Mouse (Mus musculus) cerebellum, adult 2 months (tissue): ENCODE results near the gene Gjd3. TPM values are rescaled to one million over a fixed set of nuclear protein-coding genes. Genes with fewer than 3 reads are reported as not detected.

Experiments used
- DNase-seq, 2 experiments: peaks; one replicate each; pipeline ENCODE4 v3.0.0; 2021
- H3K27ac ChIP-seq: fragments of 200-500 bp; 2 replicates; pipeline ENCODE4 v1.5.1; 2012; ENCODE audit warnings: low read length, control low read depth, inconsistent platforms; ENCODE audit not compliant: insufficient read depth
- H3K27me3 ChIP-seq: fragments of 200-500 bp; 2 replicates; pipeline ENCODE4 v1.6.1; 2012; ENCODE audit warnings: inconsistent platforms, mild to moderate bottlenecking, low read length, moderate library complexity; ENCODE audit not compliant: control insufficient read depth, insufficient read depth
- H3K4me1 ChIP-seq: fragments of 200-500 bp; 2 replicates; pipeline ENCODE4 v1.6.1; 2011; ENCODE audit warnings: low read length; ENCODE audit not compliant: control insufficient read depth, insufficient read depth
- H3K4me3 ChIP-seq: fragments of 200-500 bp; replicated peaks from 2 replicates; pipeline ENCODE3; 2011; ENCODE audit warnings: mild to moderate bottlenecking, low read depth, low read length, control low read depth; ENCODE audit not compliant: insufficient read depth
- CTCF ChIP-seq: fragments of 200-500 bp; IDR thresholded peaks from 2 replicates; pipeline ENCODE4 v1.5.1; 2011; ENCODE audit warnings: low read depth, mild to moderate bottlenecking, control low read depth, low read length, moderate library complexity, borderline replicate concordance; ENCODE audit not compliant: insufficient read depth
- POLR2A ChIP-seq: fragments of 200-500 bp; IDR thresholded peaks from 2 replicates; pipeline ENCODE4 v1.6.1; 2011; ENCODE audit warnings: low read length, control low read depth, borderline replicate concordance; ENCODE audit not compliant: insufficient read depth
- WGBS: fragments of 180-500 bp; shearing (Covaris S2); methylation state at CpG from one replicate; pipeline ENCODE4 v1.1.7; 2018; 5-methylcytosine and 5-hydroxymethylcytosine counted together
- polyA plus RNA-seq: library from polyadenylated mRNA; depleted of rRNA; stranded (reverse); fragments of >200 nt; gene quantifications from 2 replicates; pipeline ENCODE4 v1.2.3, GENCODE M21; 2012

Gjd3 gene
- polyA plus RNA-seq, 1 experiment: 2.1 TPM

DNA sequence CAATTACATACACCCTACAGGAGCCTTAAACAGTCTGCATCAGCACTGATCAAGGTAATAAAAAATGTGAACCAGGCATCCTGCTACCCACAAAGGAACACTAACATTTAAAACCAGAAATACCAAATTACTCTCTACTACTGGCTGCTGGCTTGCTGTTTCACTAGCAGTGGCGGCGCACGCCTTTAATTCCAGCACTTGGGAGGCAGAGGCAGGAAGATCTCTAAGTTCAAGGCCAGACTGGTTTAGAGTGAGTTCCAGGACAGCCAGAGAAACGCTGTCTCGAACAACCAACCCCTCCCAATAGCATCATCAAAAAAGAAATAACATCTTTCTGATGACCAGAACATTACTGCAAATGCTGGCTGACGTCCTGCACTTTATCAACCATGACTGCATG, 37.0 kb upstream of the Gjd3 start:
- Histone ChIP-seq H3K4me1 (no peaks in the 10 kb centered on the region), H3K27me3 (no peaks in the 10 kb centered on the region), H3K4me3 (no peak overlapping the region), H3K27ac (no peak overlapping the region)
- WGBS: 92% methylated on average over 6 of the region's 6 CpGs
- DNase-seq: no peak
- TF ChIP-seq POLR2A (no peak), CTCF (no peak)

DNA sequence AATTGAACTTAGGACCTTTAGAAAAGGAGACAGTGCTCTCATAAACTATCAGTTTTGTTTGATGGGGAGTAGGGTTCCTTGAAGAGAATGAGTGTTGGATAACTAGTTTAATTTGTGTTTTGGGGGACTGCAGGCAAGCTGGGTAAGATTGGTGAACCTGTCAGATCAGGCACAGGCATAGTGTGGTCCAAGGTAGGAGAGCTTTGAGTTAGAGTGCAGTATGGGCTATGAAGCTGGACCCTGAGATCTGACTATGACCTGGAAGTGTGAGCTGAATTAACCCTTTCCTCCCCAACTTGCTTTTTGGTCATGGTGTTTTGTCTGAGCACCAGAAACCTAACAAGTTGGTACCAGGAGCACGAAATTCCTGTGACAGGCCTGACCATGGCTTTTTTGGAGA, 31.0 kb upstream of the Gjd3 start:
- TF ChIP-seq CTCF: no peak
- no peak for TF ChIP-seq POLR2A
- Histone ChIP-seq H3K4me1 (no peaks in the 10 kb centered on the region), H3K27ac (no peak overlapping the region), H3K27me3 (no peaks in the 10 kb centered on the region), H3K4me3 (no peak overlapping the region)
- no peak for DNase-seq
- WGBS: 95% methylated on average over 1 of the region's 1 CpGs

GRCm38 (mm10) chr11:99010706-99011105, 27.9 kb upstream of the Gjd3 start:
- no peak for DNase-seq
- WGBS: 95% methylated on average over 5 of the region's 5 CpGs
- no peak overlapping the region for H3K4me3 ChIP-seq
- H3K27me3 ChIP-seq: no peaks in the 10 kb centered on the region
- H3K4me1 ChIP-seq: no peaks in the 10 kb centered on the region
- H3K27ac ChIP-seq: no peak overlapping the region
- TF ChIP-seq POLR2A (no peak), CTCF (no peak)

DNA sequence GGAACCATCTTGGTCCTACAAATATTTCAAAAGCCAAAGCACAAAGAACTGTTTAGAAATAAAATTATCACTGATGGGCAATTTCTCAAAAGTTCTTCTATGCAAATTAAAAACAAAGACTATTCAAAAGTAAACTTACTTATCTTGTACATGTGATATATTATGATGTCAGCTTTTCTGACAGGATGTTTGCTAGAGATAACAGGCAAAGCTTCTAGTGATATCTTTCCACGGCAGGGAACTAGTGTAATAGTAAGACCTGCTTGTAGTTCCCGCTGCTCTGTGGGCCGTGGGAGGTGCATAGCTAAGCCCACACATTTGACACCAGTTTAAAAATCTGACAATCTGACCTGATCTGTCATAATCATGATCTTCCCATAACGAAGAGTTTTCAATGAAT, 27.3 kb upstream of the Gjd3 start:
- H3K27ac ChIP-seq: no peak overlapping the region
- WGBS: 88% methylated on average over 4 of the region's 4 CpGs

DNA sequence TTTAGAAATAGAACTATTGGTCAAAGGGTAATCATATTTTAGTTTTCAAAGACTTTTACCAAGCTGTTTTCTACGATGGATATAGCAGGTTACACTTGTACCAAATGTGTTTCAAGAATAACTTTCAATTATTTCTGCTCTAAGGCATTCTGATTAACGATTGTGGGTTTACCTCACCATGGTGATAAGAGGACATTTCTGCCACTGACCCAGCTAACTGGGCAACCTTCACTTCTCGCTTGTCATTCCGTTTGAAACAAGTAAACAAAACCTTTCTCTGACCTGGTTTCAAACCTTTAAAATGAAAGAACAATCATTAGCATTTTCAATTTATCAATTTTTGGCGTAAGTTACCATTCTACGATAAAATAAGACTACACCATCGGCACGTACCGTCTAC, 24.0 kb upstream of the Gjd3 start:
- TF ChIP-seq CTCF (no peak), POLR2A (no peak)
- H3K4me3 ChIP-seq: no peak overlapping the region
- no peak overlapping the region for H3K27ac ChIP-seq
- no peak for DNase-seq
- WGBS: 90% methylated on average over 9 of the region's 9 CpGs
- no peaks in the 10 kb centered on the region for H3K27me3 ChIP-seq
- no peaks in the 10 kb centered on the region for H3K4me1 ChIP-seq

More for the DNA sequence above, 27.3 kb upstream of the Gjd3 start:
- no peak for TF ChIP-seq POLR2A
- DNase-seq: no peak
- H3K27me3 ChIP-seq: no peaks in the 10 kb centered on the region
- H3K4me1 ChIP-seq: no peaks in the 10 kb centered on the region
- H3K4me3 ChIP-seq: no peak overlapping the region

DNA sequence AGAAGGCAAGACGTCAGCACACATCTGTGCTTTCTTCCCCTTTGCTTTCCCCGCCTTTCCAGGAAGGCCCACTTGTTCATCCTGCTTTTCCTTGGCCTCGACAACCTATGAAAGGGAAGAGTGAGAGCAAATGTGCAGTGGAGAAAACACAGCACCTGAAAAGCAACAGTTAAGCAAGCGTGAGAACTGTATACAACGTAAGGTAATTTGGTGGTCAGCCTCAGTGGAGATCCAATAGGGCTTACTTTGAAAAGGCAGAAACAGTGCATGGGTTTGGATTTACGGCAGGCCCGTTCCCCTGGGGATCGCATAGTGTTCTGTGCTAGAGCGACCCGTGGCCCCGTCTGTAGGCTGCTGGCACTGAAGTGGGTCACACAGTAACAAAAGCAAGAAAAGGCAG, 16.4 kb upstream of the Gjd3 start:
- 88% methylated on average over 11 of the region's 11 CpGs for WGBS
- DNase-seq: no peak
- H3K4me1 ChIP-seq: no peaks in the 10 kb centered on the region
- H3K27me3 ChIP-seq: no peaks in the 10 kb centered on the region
- no peak for TF ChIP-seq CTCF
- TF ChIP-seq POLR2A: no peak
- H3K27ac ChIP-seq: no peak overlapping the region
- no peak overlapping the region for H3K4me3 ChIP-seq

DNA sequence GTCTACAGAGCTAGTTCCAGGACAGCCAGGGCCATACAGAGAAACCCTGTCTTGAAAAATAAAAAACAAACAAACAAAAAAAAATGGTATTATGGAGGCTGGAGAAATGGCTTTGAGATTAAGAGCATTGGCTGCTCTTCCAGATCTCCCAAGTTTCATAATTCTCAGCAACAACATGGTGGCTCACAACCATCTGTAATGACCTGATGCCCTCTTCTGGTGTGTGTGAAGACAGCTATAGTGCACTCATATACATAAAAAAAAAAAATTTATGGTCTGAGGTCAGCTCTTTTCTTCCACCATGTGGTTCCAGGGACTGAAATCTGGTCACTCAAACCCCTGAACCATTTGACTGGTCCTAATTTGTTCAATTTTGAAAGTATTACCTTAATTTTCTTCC, 16.0 kb upstream of the Gjd3 start:
- no peak overlapping the region for H3K27ac ChIP-seq
- TF ChIP-seq POLR2A (no peak), CTCF (no peak)

DNA sequence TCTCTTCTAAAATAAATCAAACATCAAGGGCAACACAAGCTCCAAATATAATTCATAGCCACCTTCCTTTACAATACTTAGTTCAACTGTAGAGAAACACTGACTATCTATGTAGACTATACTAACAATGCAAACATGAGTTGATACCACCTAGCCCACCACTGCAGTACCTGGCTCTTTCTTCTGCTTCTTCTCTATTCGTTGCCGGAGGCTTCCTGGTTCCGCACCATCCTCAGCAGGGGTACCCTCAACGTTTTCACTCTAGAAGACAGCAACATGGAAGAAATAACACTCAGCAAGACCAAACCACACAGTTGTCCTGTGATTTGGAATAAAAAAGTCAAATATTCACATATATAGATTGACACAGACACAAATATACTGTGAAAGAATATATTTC, 14.8 kb upstream of the Gjd3 start:
- H3K4me1 ChIP-seq: no peaks in the 10 kb centered on the region
- H3K27me3 ChIP-seq: no peaks in the 10 kb centered on the region
- TF ChIP-seq CTCF (no peak), POLR2A (no peak)
- H3K4me3 ChIP-seq: no peak overlapping the region
- 90% methylated on average over 4 of the region's 4 CpGs for WGBS
- no peak for DNase-seq
- no peak overlapping the region for H3K27ac ChIP-seq

More for the DNA sequence above, 16.0 kb upstream of the Gjd3 start:
- no peaks in the 10 kb centered on the region for H3K4me1 ChIP-seq
- no peak for DNase-seq
- H3K4me3 ChIP-seq: no peak overlapping the region
- no peaks in the 10 kb centered on the region for H3K27me3 ChIP-seq
